In the genomic region with DNA sequence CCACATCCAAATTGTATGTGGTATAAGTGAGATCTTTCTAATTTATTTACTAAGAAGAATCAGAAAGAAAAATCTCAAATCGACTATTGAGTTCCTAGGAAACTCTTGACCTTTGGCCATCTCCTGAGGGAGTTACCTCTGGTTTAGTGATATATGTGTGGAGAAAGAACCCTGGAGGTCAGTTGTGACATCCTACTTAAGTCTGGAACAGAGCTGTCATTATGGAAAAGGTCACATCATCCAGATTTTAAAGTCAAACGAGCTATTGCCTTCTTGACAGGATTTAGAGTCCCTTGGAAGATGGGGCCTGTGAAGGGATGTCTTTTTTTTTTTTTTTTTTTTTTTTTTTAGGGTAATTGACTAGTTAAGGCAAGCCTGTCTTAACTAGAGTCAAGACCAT, we compare ENCODE assay signal across 20 mouse cellular contexts.
"Had no signal": no experiment of that assay in that cellular context is flagged by ENCODE, and none has a peak within 500 bp of the region (broad histone marks: within the 10 kb centered on the region; RNA-seq: fewer than 3 reads in every experiment).

No protein-coding gene starts in this region.

- H3K9me3 ChIP-seq: limb, embryonic 12.5 days; limb, embryonic 15.5 days; midbrain, embryonic 13.5 days had no signal

- H3K27ac ChIP-seq: kidney, postnatal 0 days; layer of hippocampus, adult 2 months; left cerebral cortex, adult 2 months; limb, embryonic 12.5 days; limb, embryonic 15.5 days; liver, embryonic 14.5 days; macrophage; midbrain, embryonic 13.5 days; stomach, postnatal 0 days had no signal

- H3K9ac ChIP-seq: limb, embryonic 12.5 days; limb, embryonic 15.5 days; liver, embryonic 14.5 days; liver, postnatal 0 days; lung, embryonic 14.5 days; midbrain, embryonic 13.5 days had no signal

- H3K4me3 ChIP-seq: layer of hippocampus, adult 2 months; left cerebral cortex, adult 2 months; limb, embryonic 12.5 days; limb, embryonic 15.5 days; midbrain, embryonic 13.5 days had no signal

- H3K4me1 ChIP-seq: limb, embryonic 12.5 days; limb, embryonic 15.5 days; midbrain, embryonic 13.5 days had no signal

- DNase-seq: left cerebral cortex, postnatal 4 days; liver, postnatal 0 days; lung, embryonic 14.5 days; right cerebral cortex, adult 18-20 months; right cerebral cortex, postnatal 14 days; right cerebral cortex, postnatal 4 days; thymus, adult 2 months; thymus, postnatal 14 days; thymus, postnatal 4 days had no signal

- H3K27me3 ChIP-seq: limb, embryonic 12.5 days; limb, embryonic 15.5 days; midbrain, embryonic 13.5 days had no signal

- H3K36me3 ChIP-seq: limb, embryonic 12.5 days; limb, embryonic 15.5 days had no signal

- ATAC-seq: liver, postnatal 0 days; lung, postnatal 0 days; midbrain, embryonic 13.5 days had no signal

- H3K4me2 ChIP-seq: limb, embryonic 12.5 days; limb, embryonic 15.5 days; liver, embryonic 11.5 days; lung, embryonic 14.5 days; midbrain, embryonic 13.5 days had no signal
